Mouse (Mus musculus): Measurements from ENCODE around the gene Abca1. TPM values are rescaled to one million over a fixed set of nuclear protein-coding genes. Genes with fewer than 3 reads are reported as not detected.

Gene Abca1
- polyA plus RNA-seq, 1 experiment from 2014 or later = 2.3 TPM

DNA sequence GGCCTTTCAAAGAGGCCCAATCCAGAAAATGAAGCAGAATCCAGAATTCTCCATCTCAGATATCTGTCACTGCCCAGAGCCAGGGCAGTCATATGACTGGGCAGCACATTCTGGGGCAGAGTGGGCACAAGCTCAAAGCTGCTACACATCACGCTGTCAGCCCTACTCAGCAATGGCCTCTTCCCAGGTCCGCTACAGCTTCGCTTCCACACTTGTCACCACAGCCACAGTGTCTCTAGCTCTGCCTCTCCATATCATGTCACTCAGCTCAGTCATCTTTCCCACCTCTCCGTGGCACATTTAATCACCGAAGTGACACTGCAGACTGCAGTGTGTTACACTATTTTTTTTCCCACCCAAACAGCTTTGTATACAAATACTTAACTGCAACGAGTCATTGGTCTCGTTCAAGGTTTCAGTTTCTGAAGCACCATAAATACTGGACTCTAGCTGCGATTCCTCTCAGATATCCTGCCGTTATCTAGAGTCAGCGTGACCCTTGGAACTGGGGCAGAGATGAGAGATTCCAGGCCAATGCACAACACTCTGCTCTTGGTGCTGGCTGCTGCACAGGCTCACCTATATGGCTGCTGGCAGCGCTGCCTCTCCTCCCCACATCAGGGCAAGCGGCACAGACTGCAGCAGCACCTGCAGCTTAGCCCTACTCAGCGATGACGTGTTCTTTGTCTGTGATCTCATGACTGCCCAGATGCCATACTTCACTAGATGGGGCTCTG, 136.3 kb downstream of the Abca1 start:
- Histone ChIP-seq H3K4me1 (ENCODE audit: control insufficient read depth, insufficient read depth, low read length) (no peaks in the 10 kb centered on the region), H3K9ac (ENCODE audit: low read depth, low read length) (no peak overlapping the region), H3K27ac (ENCODE audit: low read length) (peak overlapping the region; percentile 77), H3K4me2 (ENCODE audit: low read depth, low read length) (peak overlapping the region; percentile 12; the same call in 1 of the 2 replicates), H3K4me3 (ENCODE audit: low read length) (no peak overlapping the region), H3K36me3 (ENCODE audit: control insufficient read depth, insufficient read depth, low read length) (peaks cover 19% of the 10 kb centered on the region; the same call in 1 of the 2 replicates), H3K27me3 (replicated peaks; ENCODE audit: control insufficient read depth, insufficient read depth, low read length) (no peaks in the 10 kb centered on the region), H3K9me3 (ENCODE audit: control insufficient read depth, low read length) (no peaks in the 10 kb centered on the region)
- peak; percentile 93 for ATAC-seq
- 75% methylated on average over 14 of the region's 14 CpGs for WGBS

- Histone ChIP-seq H3K27me3 (replicated peaks; ENCODE audit: control insufficient read depth, insufficient read depth, low read length) (no peaks in the 10 kb centered on the region), H3K4me3 (ENCODE audit: low read length) (no peak overlapping the region)
These were observed 141.3 kb downstream of the Abca1 start for GRCm38 (mm10) chr4:53018392-53018791.

DNA sequence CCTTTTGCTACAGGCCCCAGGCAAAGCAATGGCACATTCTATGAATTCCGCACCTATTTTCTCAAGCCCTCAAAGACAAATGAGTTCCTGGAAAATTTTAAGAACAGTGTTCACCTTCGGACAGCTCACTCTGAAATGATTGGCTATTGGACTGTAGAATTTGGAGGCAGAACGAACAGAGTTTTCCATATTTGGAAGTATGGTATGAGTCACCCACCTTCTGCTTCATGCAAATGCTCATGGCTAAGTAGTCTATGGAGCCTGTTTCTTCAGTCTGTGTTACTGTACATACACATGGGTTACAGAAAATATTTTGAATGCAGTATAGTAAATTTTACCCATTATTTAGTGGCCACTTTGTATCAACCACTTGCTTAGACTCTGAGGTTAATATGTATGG, 144.7 kb downstream of the Abca1 start:
- Histone ChIP-seq H3K4me2 (ENCODE audit: low read depth, low read length) (no peak overlapping the region), H3K36me3 (ENCODE audit: control insufficient read depth, insufficient read depth, low read length) (peaks cover 27% of the 10 kb centered on the region), H3K9me3 (ENCODE audit: control insufficient read depth, low read length) (peaks cover 6% of the 10 kb centered on the region; the same call in 1 of the 2 replicates), H3K4me1 (ENCODE audit: control insufficient read depth, insufficient read depth, low read length) (no peaks in the 10 kb centered on the region), H3K9ac (ENCODE audit: low read depth, low read length) (no peak overlapping the region), H3K27ac (ENCODE audit: low read length) (no peak overlapping the region), H3K4me3 (ENCODE audit: low read length) (no peak overlapping the region), H3K27me3 (replicated peaks; ENCODE audit: control insufficient read depth, insufficient read depth, low read length) (no peaks in the 10 kb centered on the region)
- WGBS = 87% methylated on average over 3 of the region's 3 CpGs
- no peak for ATAC-seq

More at GRCm38 (mm10) chr4:53018392-53018791, 141.3 kb downstream of the Abca1 start:
- H3K9me3 ChIP-seq (ENCODE audit: control insufficient read depth, low read length) = peaks cover 6% of the 10 kb centered on the region; the same call in 1 of the 2 replicates
- peaks cover 43% of the 10 kb centered on the region for H3K36me3 ChIP-seq (ENCODE audit: control insufficient read depth, insufficient read depth, low read length)
- no peak for ATAC-seq
- H3K9ac ChIP-seq (ENCODE audit: low read depth, low read length) = no peak overlapping the region
- WGBS = 93% methylated on average over 1 of the region's 1 CpGs
- H3K4me2 ChIP-seq (ENCODE audit: low read depth, low read length) = no peak overlapping the region
- H3K4me1 ChIP-seq (ENCODE audit: control insufficient read depth, insufficient read depth, low read length) = no peaks in the 10 kb centered on the region
- H3K27ac ChIP-seq (ENCODE audit: low read length) = no peak overlapping the region

DNA sequence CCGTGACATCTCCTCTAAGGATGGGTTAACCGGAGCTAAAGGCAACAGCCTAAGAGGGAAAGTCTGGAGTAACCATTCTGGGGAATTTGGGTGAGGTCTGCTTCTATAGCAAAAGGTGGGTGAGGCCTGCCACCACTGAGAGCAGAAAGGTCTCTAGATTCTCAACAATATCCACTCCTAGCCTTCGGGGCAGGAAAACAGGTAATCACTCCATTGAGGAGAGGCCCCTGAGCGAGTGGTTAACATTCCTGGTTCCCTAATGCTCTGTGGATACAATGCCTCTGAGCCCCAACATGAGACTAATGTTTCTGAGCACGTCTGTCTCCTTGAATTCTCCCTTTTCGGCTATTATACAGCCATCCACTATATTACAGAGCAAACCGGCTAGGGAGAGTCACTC, 145.3 kb downstream of the Abca1 start:
- Histone ChIP-seq H3K9me3 (ENCODE audit: control insufficient read depth, low read length) (peaks cover 6% of the 10 kb centered on the region; the same call in 1 of the 2 replicates), H3K27me3 (replicated peaks; ENCODE audit: control insufficient read depth, insufficient read depth, low read length) (no peaks in the 10 kb centered on the region), H3K9ac (ENCODE audit: low read depth, low read length) (no peak overlapping the region), H3K4me1 (ENCODE audit: control insufficient read depth, insufficient read depth, low read length) (no peaks in the 10 kb centered on the region), H3K36me3 (ENCODE audit: control insufficient read depth, insufficient read depth, low read length) (peaks cover 27% of the 10 kb centered on the region), H3K4me2 (ENCODE audit: low read depth, low read length) (no peak overlapping the region), H3K27ac (ENCODE audit: low read length) (no peak overlapping the region), H3K4me3 (ENCODE audit: low read length) (no peak overlapping the region)
- WGBS = 93% methylated on average over 7 of the region's 7 CpGs
- no peak for ATAC-seq

- ATAC-seq = peak; percentile 98
- peak within 1 kb of the TSS; percentile 79 for H3K4me3 ChIP-seq (ENCODE audit: low read length)
- H3K9ac ChIP-seq (ENCODE audit: low read depth, low read length) = peak within 1 kb of the TSS; percentile 85
- WGBS = under 1% methylated on average over 63 of the region's 63 CpGs
- H3K36me3 ChIP-seq (ENCODE audit: control insufficient read depth, insufficient read depth, low read length) = peaks cover 15% of the 10 kb centered on the region
- H3K27ac ChIP-seq (ENCODE audit: low read length) = peak within 1 kb of the TSS; percentile 82
- H3K9me3 ChIP-seq (ENCODE audit: control insufficient read depth, low read length) = peaks cover 3% of the 10 kb centered on the region; the same call in 1 of the 2 replicates
- H3K4me1 ChIP-seq (ENCODE audit: control insufficient read depth, insufficient read depth, low read length) = no peaks in the 10 kb centered on the region
- H3K4me2 ChIP-seq (ENCODE audit: low read depth, low read length) = peak within 1 kb of the TSS; percentile 72
- H3K27me3 ChIP-seq (replicated peaks; ENCODE audit: control insufficient read depth, insufficient read depth, low read length) = no peaks in the 10 kb centered on the region
These were observed 147.8 kb downstream of the Abca1 start, which contains the start of gene Nipsnap3b for GRCm38 (mm10) chr4:53011732-53012361. Nipsnap3b (plus strand) TSS chr4:53011880.

GRCm38 (mm10) chr4:53009871-53010270, 149.8 kb downstream of the Abca1 start:
- Histone ChIP-seq H3K9me3 (ENCODE audit: control insufficient read depth, low read length) (no peaks in the 10 kb centered on the region), H3K4me2 (ENCODE audit: low read depth, low read length) (no peak overlapping the region), H3K4me1 (ENCODE audit: control insufficient read depth, insufficient read depth, low read length) (no peaks in the 10 kb centered on the region), H3K27me3 (replicated peaks; ENCODE audit: control insufficient read depth, insufficient read depth, low read length) (no peaks in the 10 kb centered on the region), H3K36me3 (ENCODE audit: control insufficient read depth, insufficient read depth, low read length) (0 out of 2 replicates have a peak, but pooled peaks cover under 1% of the 10 kb centered on the region), H3K4me3 (ENCODE audit: low read length) (no peak overlapping the region), H3K27ac (ENCODE audit: low read length) (no peak overlapping the region), H3K9ac (ENCODE audit: low read depth, low read length) (no peak overlapping the region)
- WGBS = 81% methylated on average over 4 of the region's 4 CpGs
- no peak for ATAC-seq

DNA sequence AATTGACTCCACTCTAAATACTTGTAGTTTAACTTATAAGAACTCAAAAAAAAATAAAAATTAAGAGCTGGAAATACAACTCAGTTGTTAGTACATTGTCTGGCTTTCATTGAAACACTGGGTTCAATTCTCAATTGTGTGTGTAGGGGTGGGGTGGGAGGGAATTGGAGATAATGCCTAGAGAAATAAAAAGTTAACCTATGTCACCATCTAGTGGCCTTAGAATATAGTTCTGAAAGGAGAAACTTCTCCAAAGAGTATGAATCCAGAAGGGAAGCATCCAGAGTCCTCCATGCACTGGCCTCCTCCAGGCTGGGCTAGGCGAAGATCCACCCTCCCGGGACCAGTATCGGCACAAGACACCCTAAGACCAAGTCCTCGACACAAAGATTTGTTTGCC, 150.5 kb downstream of the Abca1 start:
- Histone ChIP-seq H3K9ac (ENCODE audit: low read depth, low read length) (no peak overlapping the region), H3K9me3 (ENCODE audit: control insufficient read depth, low read length) (no peaks in the 10 kb centered on the region), H3K27ac (ENCODE audit: low read length) (no peak overlapping the region), H3K27me3 (replicated peaks; ENCODE audit: control insufficient read depth, insufficient read depth, low read length) (no peaks in the 10 kb centered on the region), H3K4me1 (ENCODE audit: control insufficient read depth, insufficient read depth, low read length) (no peaks in the 10 kb centered on the region), H3K4me2 (ENCODE audit: low read depth, low read length) (no peak overlapping the region), H3K4me3 (ENCODE audit: low read length) (no peak overlapping the region), H3K36me3 (ENCODE audit: control insufficient read depth, insufficient read depth, low read length) (no peaks in the 10 kb centered on the region)
- 70% methylated on average over 4 of the region's 4 CpGs for WGBS
- no peak for ATAC-seq

- no peaks in the 10 kb centered on the region for H3K36me3 ChIP-seq (ENCODE audit: control insufficient read depth, insufficient read depth, low read length)
- H3K27me3 ChIP-seq (replicated peaks; ENCODE audit: control insufficient read depth, insufficient read depth, low read length) = no peaks in the 10 kb centered on the region
- no peaks in the 10 kb centered on the region for H3K4me1 ChIP-seq (ENCODE audit: control insufficient read depth, insufficient read depth, low read length)
- no peak overlapping the region for H3K9ac ChIP-seq (ENCODE audit: low read depth, low read length)
- no peak overlapping the region for H3K4me2 ChIP-seq (ENCODE audit: low read depth, low read length)
- no peak for ATAC-seq
- no peak overlapping the region for H3K27ac ChIP-seq (ENCODE audit: low read length)
- H3K4me3 ChIP-seq (ENCODE audit: low read length) = no peak overlapping the region
- WGBS = 77% methylated on average over 8 of the region's 8 CpGs
- H3K9me3 ChIP-seq (ENCODE audit: control insufficient read depth, low read length) = no peaks in the 10 kb centered on the region
These were observed 159.5 kb downstream of the Abca1 start for GRCm38 (mm10) chr4:53000154-53000553.

DNA sequence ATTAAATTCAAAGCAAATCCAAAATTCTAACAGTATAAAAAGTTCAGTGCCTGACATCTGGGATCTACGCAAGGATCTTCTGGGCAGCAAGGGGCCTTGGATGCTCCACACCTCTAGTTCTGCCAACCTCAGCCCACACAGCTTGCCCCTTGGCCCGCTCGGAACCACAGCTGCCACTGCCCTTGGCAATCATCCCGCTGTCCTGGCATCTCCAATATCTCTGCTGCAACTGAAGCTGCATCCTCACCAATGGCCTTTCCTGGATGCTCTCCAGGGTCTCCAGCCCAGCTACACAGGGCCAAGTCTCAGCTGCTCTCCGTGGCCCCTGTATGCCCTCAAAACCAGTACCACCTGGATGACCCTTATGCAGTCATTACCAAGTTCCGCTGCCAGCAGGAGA, 160.2 kb downstream of the Abca1 start:
- 93% methylated on average over 6 of the region's 6 CpGs for WGBS
- H3K36me3 ChIP-seq (ENCODE audit: control insufficient read depth, insufficient read depth, low read length) = no peaks in the 10 kb centered on the region

More for the DNA sequence above, 160.2 kb downstream of the Abca1 start:
- ATAC-seq = no peak
- Histone ChIP-seq H3K4me2 (ENCODE audit: low read depth, low read length) (no peak overlapping the region), H3K27ac (ENCODE audit: low read length) (no peak overlapping the region), H3K4me3 (ENCODE audit: low read length) (no peak overlapping the region), H3K9ac (ENCODE audit: low read depth, low read length) (no peak overlapping the region), H3K27me3 (replicated peaks; ENCODE audit: control insufficient read depth, insufficient read depth, low read length) (no peaks in the 10 kb centered on the region), H3K9me3 (ENCODE audit: control insufficient read depth, low read length) (no peaks in the 10 kb centered on the region), H3K4me1 (ENCODE audit: control insufficient read depth, insufficient read depth, low read length) (no peaks in the 10 kb centered on the region)
